Mouse (Mus musculus) lung, postnatal 0 days (tissue): ENCODE data around the gene Map3k7cl.

Experiments
- CTCF ChIP-seq: IDR thresholded peaks from 2 replicates; pipeline ENCODE4 v1.5.1; 2016; ENCODE audit warnings: antibody characterized with exemption, mild to moderate bottlenecking
- EP300 ChIP-seq: IDR thresholded peaks from 2 replicates; pipeline ENCODE4 v1.6.1; 2016; ENCODE audit warnings: antibody characterized with exemption, mild to moderate bottlenecking, control low read depth

- TF ChIP-seq CTCF = no peak
- no peak for TF ChIP-seq EP300
These were observed 10.4 kb downstream of the Map3k7cl start for GRCm38 (mm10) chr16:87563524-87563923.
